In genomic region chr10:13983631-13984030, GRCm38 (mm10) we compare ENCODE assay signal across 8 mouse cellular contexts. TPM values are rescaled to one million over a fixed set of nuclear protein-coding genes. Genes with fewer than 3 reads are reported as not detected.
DNase-seq lines count a peak whose midpoint lies in the region; ATAC-seq and TF ChIP-seq lines count a peak whose summit lies in the region.

No protein-coding gene starts in this region.

- TF ChIP-seq POLR2A in myocyte (IDR thresholded peaks at IDR 0.05; ENCODE audit: insufficient read length, low read depth) = no peak

- H3K79me2 ChIP-seq in myocyte (ENCODE audit: control insufficient read depth, insufficient read depth) = peaks cover 76% of the 10 kb centered on the region

- no peak for ATAC-seq in hindbrain, embryonic 13.5 days (ENCODE audit: low FRiP score)
- ATAC-seq in liver, embryonic 14.5 days (ENCODE audit: insufficient read depth) = no peak
- ATAC-seq in cerebellum, adult (ENCODE audit: insufficient number of reproducible peaks, low FRiP score, low TSS enrichment) = no peak

- DNase-seq in gastrocnemius, adult 2 months = peak; percentile 35
- DNase-seq in gastrocnemius, postnatal 10 days = no peak
- DNase-seq in embryo, embryonic 10 days (ENCODE audit: low spot score) = peak; percentile 57
- no peak for DNase-seq in liver, embryonic 14.5 days (ENCODE audit: low read depth in 3 of 3, low spot score in 3 of 3)
- no peak for DNase-seq in layer of hippocampus, postnatal 25 days (ENCODE audit: extremely low spot score in 1 of 2, low spot score in 1 of 2)

- H3K36me3 ChIP-seq in hindbrain, embryonic 13.5 days = no peaks in the 10 kb centered on the region
- H3K36me3 ChIP-seq in liver, embryonic 14.5 days (replicated peaks; ENCODE audit: control insufficient read depth, insufficient read depth, low read depth) = no peaks in the 10 kb centered on the region
- H3K36me3 ChIP-seq in myocyte (ENCODE audit: control insufficient read depth, insufficient read depth) = no peaks in the 10 kb centered on the region

- peak overlapping the region; percentile 98 for H3K27ac ChIP-seq in gastrocnemius, adult 2 months
- H3K27ac ChIP-seq in hindbrain, embryonic 13.5 days = no peak overlapping the region
- H3K27ac ChIP-seq in liver, embryonic 14.5 days = no peak overlapping the region

- intact Hi-C loops in gastrocnemius, adult 2 months (cut with DNase I) = loop anchor here (5.0 kb wide), 1 partner anchor 34 kb away; no protein-coding TSS in a partner anchor

- peak overlapping the region; percentile 83; the same call in 1 of the 2 replicates for H3K9ac ChIP-seq in hindbrain, embryonic 13.5 days
- H3K9ac ChIP-seq in liver, embryonic 14.5 days (replicated peaks) = no peak overlapping the region

- peak overlapping the region; percentile 70 for H3K4me3 ChIP-seq in gastrocnemius, adult 2 months
- H3K4me3 ChIP-seq in hindbrain, embryonic 13.5 days = peak overlapping the region; percentile 62; the same call in 1 of the 2 replicates
- no peak overlapping the region for H3K4me3 ChIP-seq in liver, embryonic 14.5 days (ENCODE audit: insufficient read depth in 1 of 2, low read depth in 2 of 2, low read length in 2 of 2)
- H3K4me3 ChIP-seq in myocyte = peak overlapping the region; percentile 22

- no peak for TF ChIP-seq EP300 in liver, embryonic 14.5 days (IDR thresholded peaks at IDR 0.05; ENCODE audit: low read depth)

- H3K27me3 ChIP-seq in hindbrain, embryonic 13.5 days = no peaks in the 10 kb centered on the region
- H3K27me3 ChIP-seq in liver, embryonic 14.5 days (ENCODE audit: control insufficient read depth, insufficient read depth, low read length) = no peaks in the 10 kb centered on the region
- no peaks in the 10 kb centered on the region for H3K27me3 ChIP-seq in myocyte (ENCODE audit: control insufficient read depth, insufficient read depth, insufficient read length)

- H3ac ChIP-seq in myocyte (ENCODE audit: control insufficient read depth, insufficient read length) = no peak overlapping the region

- no peak for TF ChIP-seq CTCF in gastrocnemius, adult 2 months (IDR thresholded peaks at IDR 0.05)
- no peak for TF ChIP-seq CTCF in liver, embryonic 14.5 days (IDR thresholded peaks at IDR 0.05; ENCODE audit: low read depth)

- 41% methylated on average over 12 of the region's 12 CpGs for WGBS in hindbrain, embryonic 13.5 days
- 31% methylated on average over 12 of the region's 12 CpGs for WGBS in liver, embryonic 14.5 days (ENCODE audit: insufficient replicate concordance)

- peaks cover 13% of the 10 kb centered on the region for H3K4me1 ChIP-seq in hindbrain, embryonic 13.5 days (replicated peaks)
- peaks cover 4 to 8% of the 10 kb centered on the region in 2 experiments; a peak in 3 of 4 replicates for H3K4me1 ChIP-seq in liver, embryonic 14.5 days (replicated peaks; ENCODE audit: control insufficient read depth in 2 of 2, insufficient read depth in 2 of 2, low read length in 1 of 2)

- peak overlapping the region; percentile 82 for H3K4me2 ChIP-seq in hindbrain, embryonic 13.5 days
- H3K4me2 ChIP-seq in liver, embryonic 14.5 days (ENCODE audit: low read depth) = peak overlapping the region; percentile 78
- peak overlapping the region; percentile 81 for H3K4me2 ChIP-seq in myocyte (ENCODE audit: low read depth)

- no peaks in the 10 kb centered on the region for H3K9me3 ChIP-seq in hindbrain, embryonic 13.5 days
- no peaks in the 10 kb centered on the region for H3K9me3 ChIP-seq in liver, embryonic 14.5 days (ENCODE audit: control insufficient read depth, low read length)

TF ChIP-seq in myocyte, 11 proteins besides CTCF, POLR2A, EP300 and RAD21:
- TF ChIP-seq POLR2AphosphoS2 (IDR thresholded peaks at IDR 0.05; ENCODE audit: insufficient read length, low read depth) (no peak), SRF (IDR thresholded peaks at IDR 0.05; ENCODE audit: control insufficient read depth, insufficient read length, low read depth) (no peak), MAX (IDR thresholded peaks at IDR 0.05; ENCODE audit: low read depth) (no peak), TCF3 (IDR thresholded peaks at IDR 0.05; ENCODE audit: insufficient read length, low read depth) (no peak), USF1 (IDR thresholded peaks at IDR 0.05; ENCODE audit: low read depth) (no peak), CEBPB (IDR thresholded peaks at IDR 0.05; ENCODE audit: insufficient read depth, poor library complexity, severe bottlenecking) (no peak), REST (IDR thresholded peaks at IDR 0.05; ENCODE audit: insufficient read depth, insufficient read length) (no peak), TCF12 (IDR thresholded peaks at IDR 0.05; ENCODE audit: insufficient read depth, poor library complexity, severe bottlenecking) (no peak), E2F4 (IDR thresholded peaks at IDR 0.05; ENCODE audit: insufficient read depth) (no peak), MYOD1 (IDR thresholded peaks at IDR 0.05; ENCODE audit: control insufficient read depth in 1 of 3, insufficient read length in 2 of 3, low read depth in 2 of 3) (no peak), MYOG (IDR thresholded peaks at IDR 0.05; ENCODE audit: control insufficient read depth in 1 of 3, insufficient read depth in 1 of 3, insufficient read length in 2 of 3, low read depth in 2 of 3) (no peak)

RNA-seq across cellular contexts. Expression of gene Hivep2, which starts 17.8 kb away (rescaled TPM):
- total RNA-seq in gastrocnemius, adult 2 months (2021) = 10 to 100 TPM; 40.5 to 42.0 TPM
- total RNA-seq in gastrocnemius, postnatal 10 days (2021) = 10 to 100 TPM; 53.4 to 64.4 TPM
- polyA plus RNA-seq in hindbrain, embryonic 13.5 days (2015; fragmentation: Nextera tagmentation; extraction: Ambion mirVana) = 7.0 and 7.6 TPM in 2 replicates
- polyA plus RNA-seq in liver, embryonic 14.5 days (2012; rRNA removed) = 0.25 and 0.33 TPM in 2 replicates
- polyA plus RNA-seq in liver, embryonic 14.5 days (2014; fragmentation: Nextera tagmentation; extraction: Ambion mirVana) = 0.32 and 0.48 TPM in 2 replicates
- 9.6 TPM for polyA plus RNA-seq in myocyte (2012; fragmentation: generic; extraction: Trizol)
- total RNA-seq in layer of hippocampus, postnatal 25 days (2021) = 100 to 1,000 TPM; 202 to 236 TPM

Comparison
In these comparisons a context has a peak if more than half of its experiments do, and no peak if none do; other contexts are left out.
1. DNase-seq: peak in gastrocnemius, adult 2 months (single experiment) and embryo, embryonic 10 days (single experiment); none in gastrocnemius, postnatal 10 days (single experiment), liver, embryonic 14.5 days (0 of 3) and layer of hippocampus, postnatal 25 days (0 of 2).
2. H3K4me3 ChIP-seq: peak in gastrocnemius, adult 2 months (single experiment), hindbrain, embryonic 13.5 days (single experiment) and myocyte (single experiment); none in liver, embryonic 14.5 days (0 of 2).
3. Peak in every context shown above with its lines, with median percentiles within 50 percentile points of each other: H3K4me2 ChIP-seq.